Mouse (Mus musculus) A20 (cell line): ENCODE measurements around the gene Galnt10.
A peak's percentile ranks its signal among the peaks of the same experiment; 100 is the strongest.

Experiments used
- DNase-seq: peaks from one replicate; pipeline ENCODE4 v3.0.0-alpha.2; 2011; ENCODE audit warnings: low read depth, low spot score

Galnt10 gene

DNA sequence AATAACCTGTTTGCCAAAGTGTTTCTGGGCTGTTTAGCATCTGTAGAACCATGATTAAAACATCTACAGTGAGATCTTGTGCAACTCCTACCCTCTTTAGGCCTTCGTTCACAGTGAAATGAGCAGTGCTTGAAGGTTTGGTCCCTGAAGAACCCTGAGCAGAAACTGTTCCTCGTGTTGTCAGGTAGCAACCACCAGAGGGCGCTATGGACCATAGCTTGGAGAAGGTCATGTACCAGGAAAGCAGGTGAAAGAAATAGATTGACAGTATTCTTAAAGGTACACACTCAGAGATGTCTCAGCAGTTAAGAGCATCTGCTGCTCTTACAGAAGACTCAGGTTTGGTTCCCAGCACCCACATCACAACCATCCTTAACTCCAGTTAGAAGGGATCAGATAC is 142.7 kb downstream of the Galnt10 start:
- DNase-seq: peak; percentile 57

GRCm38 (mm10) chr11:57790866-57791535 is 145.8 kb downstream of the Galnt10 start:
- no peak for DNase-seq

GRCm38 (mm10) chr11:57795086-57795485 is 149.8 kb downstream of the Galnt10 start:
- no peak for DNase-seq

- no peak for DNase-seq
Measured at GRCm38 (mm10) chr11:57797828-57798227, 152.6 kb downstream of the Galnt10 start.

GRCm38 (mm10) chr11:57799456-57799855 is 154.2 kb downstream of the Galnt10 start:
- no peak for DNase-seq

DNA sequence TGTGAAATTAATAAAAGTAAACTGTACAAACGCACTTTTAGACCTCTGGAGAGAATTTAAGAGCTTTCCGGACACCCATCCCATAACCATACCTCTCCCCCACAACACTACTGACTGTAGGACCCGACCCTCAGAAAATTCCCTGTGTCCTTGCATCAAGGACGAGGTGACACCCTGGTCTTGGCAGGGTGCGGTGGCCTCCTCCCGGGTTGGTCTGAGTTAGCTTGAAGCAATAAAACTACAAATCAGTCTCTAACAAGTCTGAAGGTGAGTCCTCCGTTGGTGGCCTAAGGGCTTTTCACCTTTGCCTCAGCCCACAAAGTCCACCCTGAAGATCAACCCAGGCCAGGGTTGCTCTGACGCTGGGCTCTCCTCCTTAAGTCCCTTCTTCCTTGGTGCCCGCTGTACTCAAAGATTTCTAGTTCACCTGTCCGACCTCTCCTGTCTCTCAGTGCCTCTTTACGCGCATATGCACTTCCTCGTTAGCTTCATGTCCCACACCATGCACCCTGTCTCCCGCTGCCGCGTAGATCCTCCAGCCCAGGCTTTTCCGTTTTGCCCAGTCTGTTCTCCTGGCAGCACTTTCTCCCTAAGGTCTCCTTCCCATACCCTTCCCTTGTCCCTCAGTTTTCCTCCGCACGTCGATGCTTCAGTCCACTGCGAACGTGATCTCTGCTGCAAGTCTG is 155.2 kb downstream of the Galnt10 start:
- DNase-seq: peak; percentile 67

- peak; percentile 95 for DNase-seq
Measured at GRCm38 (mm10) chr11:57800971-57801765, 155.9 kb downstream of the Galnt10 start, which contains the start of gene Sap30l. Gene Sap30l, plus strand, starts transcription at chr11:57801637.

DNA sequence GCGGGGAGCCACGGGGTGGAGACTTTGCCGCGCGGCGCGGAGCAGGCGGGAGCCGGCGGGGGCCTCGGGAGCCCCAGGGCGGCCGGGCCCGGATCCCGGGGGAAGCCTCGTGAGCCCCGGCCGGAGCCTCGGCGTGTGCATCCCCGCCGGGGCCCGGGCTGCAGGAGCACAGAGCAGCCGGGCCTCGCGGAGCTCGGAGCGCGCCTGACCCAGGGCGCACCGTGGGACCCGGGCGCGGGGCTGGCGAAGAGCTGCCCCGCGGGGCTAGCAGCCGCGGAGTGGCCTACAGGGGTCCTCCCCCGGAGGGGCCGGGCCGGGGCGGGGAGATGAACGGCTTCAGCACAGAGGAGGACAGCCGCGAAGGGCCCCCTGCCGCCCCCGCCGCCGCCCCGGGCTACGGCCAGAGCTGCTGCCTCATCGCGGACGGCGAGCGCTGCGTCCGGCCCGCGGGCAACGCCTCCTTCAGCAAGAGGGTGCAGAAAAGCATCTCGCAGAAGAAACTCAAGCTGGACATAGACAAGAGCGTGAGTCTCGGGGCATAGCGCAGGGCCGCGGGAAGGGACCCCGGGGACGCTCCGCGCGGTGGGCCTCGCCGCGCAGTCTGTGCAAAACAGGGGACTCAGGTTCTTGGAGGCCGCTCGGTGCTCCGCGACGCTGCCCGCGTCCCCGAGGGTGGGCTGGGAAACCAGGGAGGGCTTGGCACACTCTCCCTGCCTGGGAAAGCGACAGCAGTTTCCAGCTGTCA is 156.7 kb downstream of the Galnt10 start:
- peak; percentile 65 for DNase-seq

GRCm38 (mm10) chr11:57802511-57802870 is 157.2 kb downstream of the Galnt10 start:
- peak; percentile 41 for DNase-seq

- DNase-seq: no peak
Measured at GRCm38 (mm10) chr11:57805047-57805446, 159.8 kb downstream of the Galnt10 start.

- no peak for DNase-seq
Measured at GRCm38 (mm10) chr11:57809017-57809731, 163.9 kb downstream of the Galnt10 start.

- no peak for DNase-seq
Measured at GRCm38 (mm10) chr11:57809732-57810098, 164.5 kb downstream of the Galnt10 start.

GRCm38 (mm10) chr11:57811006-57811405 is 165.8 kb downstream of the Galnt10 start:
- DNase-seq: no peak

GRCm38 (mm10) chr11:57812212-57812611 is 167.0 kb downstream of the Galnt10 start:
- no peak for DNase-seq

- DNase-seq: no peak
Measured at GRCm38 (mm10) chr11:57813641-57814040, 168.4 kb downstream of the Galnt10 start.

GRCm38 (mm10) chr11:57818189-57818588 is 172.9 kb downstream of the Galnt10 start:
- no peak for DNase-seq

DNA sequence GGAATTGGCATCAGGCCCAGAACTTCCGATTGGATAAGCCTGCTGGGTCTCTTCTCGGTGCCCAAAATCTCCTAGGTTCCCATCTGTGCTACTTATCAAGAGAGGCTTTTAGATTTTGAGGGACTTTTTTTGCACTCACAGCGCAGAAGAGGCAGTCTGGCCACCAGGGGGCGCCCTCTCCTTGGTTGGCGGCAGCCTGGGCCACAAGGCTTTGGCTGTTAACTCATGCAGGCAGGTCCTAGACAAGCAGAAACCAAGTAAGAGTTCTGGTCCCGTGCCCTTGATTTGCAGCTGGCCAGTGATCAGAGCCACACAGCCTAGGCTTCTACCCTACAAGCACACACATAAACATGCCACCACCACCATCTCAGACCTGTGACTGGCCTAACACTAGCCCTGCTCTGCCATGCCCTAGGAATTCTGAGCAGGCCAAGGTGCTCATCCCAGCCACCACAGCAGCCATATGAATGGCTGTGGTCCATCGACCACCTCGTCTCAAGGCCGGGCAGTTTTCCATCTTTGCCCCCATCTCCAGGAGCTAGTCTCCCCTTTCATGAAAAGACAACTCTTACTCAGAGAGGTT is 174.8 kb downstream of the Galnt10 start:
- DNase-seq: peak; percentile 74

GRCm38 (mm10) chr11:57823159-57823558 is 177.9 kb downstream of the Galnt10 start:
- DNase-seq: peak; percentile 8

DNA sequence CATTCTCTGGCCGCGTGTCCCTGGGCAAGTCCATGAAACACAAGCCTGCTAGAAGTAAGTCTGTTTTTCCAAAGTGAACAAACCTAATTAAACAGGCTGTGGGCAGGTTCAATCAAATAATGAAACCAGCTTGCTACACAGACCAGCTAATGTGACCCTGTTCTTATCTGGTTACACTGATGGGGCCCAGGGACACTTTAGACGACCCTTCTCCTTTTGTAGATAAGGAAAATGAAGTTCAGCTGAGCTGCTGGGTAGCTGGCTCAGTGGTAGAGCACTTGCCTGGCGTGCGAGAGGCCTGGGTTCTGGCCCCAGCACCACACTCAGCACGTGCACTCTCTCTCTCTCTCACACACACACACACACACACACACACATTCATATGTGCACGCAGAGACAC is 178.5 kb downstream of the Galnt10 start:
- DNase-seq: no peak

DNA sequence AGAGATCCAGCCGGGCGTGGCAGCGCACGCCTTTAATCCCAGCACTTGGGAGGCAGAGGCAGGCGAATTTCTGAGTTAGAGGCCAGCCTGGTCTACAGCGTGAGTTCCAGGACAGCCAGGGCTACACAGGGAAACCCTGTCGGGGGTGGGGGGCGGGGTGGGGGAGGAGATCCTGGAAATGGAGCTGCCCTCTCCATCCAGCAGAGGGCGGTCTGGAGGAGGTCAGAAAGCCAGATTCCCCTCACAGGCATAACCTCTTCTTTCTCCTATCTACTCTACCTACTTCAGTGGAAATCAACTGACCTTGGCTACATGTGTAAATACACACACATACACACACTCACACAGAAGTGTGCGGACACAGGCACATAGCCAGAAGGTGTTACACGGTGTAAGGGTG is 180.0 kb downstream of the Galnt10 start:
- DNase-seq: peak; percentile 31
